Mouse (Mus musculus): ENCODE measurements around the gene Gm5142. TPM values are rescaled to one million over a fixed set of nuclear protein-coding genes. Genes with fewer than 3 reads are reported as not detected.

Gm5142 gene
- polyA plus RNA-seq, 1 experiment from 2014 or later: not detected

DNA sequence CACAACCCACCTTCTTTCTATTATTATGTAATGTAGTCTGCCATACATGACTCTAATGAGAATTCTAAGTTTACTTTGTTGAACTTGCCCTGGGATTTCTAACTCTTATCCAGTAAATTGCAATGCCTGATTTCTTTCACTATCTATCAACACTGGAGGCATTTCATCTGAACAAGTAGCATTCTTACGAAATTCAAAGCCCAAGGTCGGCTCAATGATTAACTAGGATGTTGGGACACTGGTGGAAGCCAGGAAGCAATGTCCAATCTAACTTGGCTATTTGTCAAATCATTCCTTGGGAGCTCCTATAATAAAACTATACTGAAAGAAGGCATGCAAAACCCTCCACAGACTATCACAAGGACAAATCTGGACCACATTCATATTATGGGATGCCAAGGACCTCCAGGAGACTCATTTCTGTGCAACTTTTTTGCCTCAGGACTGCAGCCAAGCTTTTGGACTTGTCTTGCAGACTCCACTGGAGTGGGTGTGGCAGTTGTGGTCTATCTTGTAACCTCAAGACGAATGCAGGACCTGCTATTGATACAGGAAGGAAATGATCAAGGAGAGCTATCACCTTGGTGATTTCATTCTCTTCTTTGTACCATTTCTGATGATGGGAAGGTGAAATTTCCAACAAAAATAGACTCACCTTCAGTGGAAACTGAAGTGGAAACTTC is 21.4 kb downstream of the Gm5142 start:
- WGBS: 82% methylated on average over 3 of the region's 3 CpGs
- ATAC-seq (ENCODE audit: insufficient number of reproducible peaks, insufficient read depth, low FRiP score, low TSS enrichment): no peak
- H3K9ac ChIP-seq: no peak overlapping the region
- H3K4me2 ChIP-seq (replicated peaks): no peak overlapping the region
- no peaks in the 10 kb centered on the region for H3K9me3 ChIP-seq
- no peaks in the 10 kb centered on the region for H3K4me1 ChIP-seq
- H3K4me3 ChIP-seq: no peak overlapping the region
- H3K27ac ChIP-seq: no peak overlapping the region
- no peaks in the 10 kb centered on the region for H3K27me3 ChIP-seq
- no peaks in the 10 kb centered on the region for H3K36me3 ChIP-seq

GRCm38 (mm10) chr14:59155589-59155988 is 23.0 kb downstream of the Gm5142 start:
- ATAC-seq (ENCODE audit: insufficient number of reproducible peaks, insufficient read depth, low FRiP score, low TSS enrichment): no peak

GRCm38 (mm10) chr14:59142793-59143192 is 35.8 kb downstream of the Gm5142 start, which contains the start of gene 1700129C05Rik:
1700129C05Rik (minus strand) TSS chr14:59142893.
- 95% methylated on average over 4 of the region's 4 CpGs for WGBS
- ATAC-seq (ENCODE audit: insufficient number of reproducible peaks, insufficient read depth, low FRiP score, low TSS enrichment): no peak

More at GRCm38 (mm10) chr14:59155589-59155988, 23.0 kb downstream of the Gm5142 start:
- Histone ChIP-seq H3K9me3 (no peaks in the 10 kb centered on the region), H3K4me3 (no peak overlapping the region), H3K36me3 (no peaks in the 10 kb centered on the region), H3K4me2 (replicated peaks) (no peak overlapping the region), H3K27ac (no peak overlapping the region), H3K27me3 (no peaks in the 10 kb centered on the region), H3K4me1 (no peaks in the 10 kb centered on the region), H3K9ac (no peak overlapping the region)
- WGBS: 81% methylated on average over 2 of the region's 2 CpGs

GRCm38 (mm10) chr14:59114281-59114680 is 64.3 kb downstream of the Gm5142 start:
- Histone ChIP-seq H3K27ac (no peak overlapping the region), H3K9ac (no peak overlapping the region), H3K27me3 (no peaks in the 10 kb centered on the region), H3K36me3 (no peaks in the 10 kb centered on the region), H3K4me3 (no peak overlapping the region), H3K4me2 (replicated peaks) (no peak overlapping the region), H3K4me1 (no peaks in the 10 kb centered on the region), H3K9me3 (no peaks in the 10 kb centered on the region)
- 6% methylated on average over 2 of the region's 2 CpGs for WGBS
- no peak for ATAC-seq (ENCODE audit: insufficient number of reproducible peaks, insufficient read depth, low FRiP score, low TSS enrichment)

More at GRCm38 (mm10) chr14:59142793-59143192, 35.8 kb downstream of the Gm5142 start, which contains the start of gene 1700129C05Rik:
- H3K36me3 ChIP-seq: no peaks in the 10 kb centered on the region
- no peak within 1 kb of the TSS for H3K9ac ChIP-seq
- no peak within 1 kb of the TSS for H3K4me2 ChIP-seq (replicated peaks)
- H3K27ac ChIP-seq: no peak within 1 kb of the TSS
- no peak within 1 kb of the TSS for H3K4me3 ChIP-seq
- H3K27me3 ChIP-seq: no peaks in the 10 kb centered on the region
- no peaks in the 10 kb centered on the region for H3K9me3 ChIP-seq
- H3K4me1 ChIP-seq: no peaks in the 10 kb centered on the region

Other genes starting within 250 kb of the Gm5142 start
- not detected in 2 replicates for gene 1700129C05Rik, start 35.9 kb downstream of the Gm5142 start, polyA plus RNA-seq (2016; fragmentation: Nextera tagmentation; extraction: Ambion mirVana)
- gene Rcbtb1, start 22.5 kb upstream of the Gm5142 start, polyA plus RNA-seq (2016; fragmentation: Nextera tagmentation; extraction: Ambion mirVana): 116 and 120 TPM in 2 replicates
- not detected in 2 replicates for gene Gm6904, start 81.5 kb upstream of the Gm5142 start, polyA plus RNA-seq (2016; fragmentation: Nextera tagmentation; extraction: Ambion mirVana)
- 0.32 TPM in 1 of 2 replicates, not detected in the other for gene Phf11a, start 118.8 kb upstream of the Gm5142 start, polyA plus RNA-seq (2016; fragmentation: Nextera tagmentation; extraction: Ambion mirVana)
- gene Phf11b, start 162.6 kb upstream of the Gm5142 start, polyA plus RNA-seq (2016; fragmentation: Nextera tagmentation; extraction: Ambion mirVana): 0.59 TPM in 1 of 2 replicates, not detected in the other
- 0.29 and 0.51 TPM in 2 replicates for gene Phf11d, start 186.7 kb upstream of the Gm5142 start, polyA plus RNA-seq (2016; fragmentation: Nextera tagmentation; extraction: Ambion mirVana)
- 0.57 and 0.75 TPM in 2 replicates for gene Phf11c, start 216.6 kb upstream of the Gm5142 start, polyA plus RNA-seq (2016; fragmentation: Nextera tagmentation; extraction: Ambion mirVana)